Mouse (Mus musculus): ENCODE data around the gene Il1rapl2.
"Not testable (repeated sequence)": the region's sequence is repeated elsewhere in the genome, so short reads cannot be mapped to it uniquely, and the experiment has no call there.

The Il1rapl2 gene

GRCm38 (mm10) chrX:138209480-138209879 is 639.1 kb downstream of the Il1rapl2 start, which contains the start of gene Tex13a:
Tex13a (minus strand) TSS chrX:138209580.
- DNase-seq (ENCODE audit: low spot score): no peak

DNA sequence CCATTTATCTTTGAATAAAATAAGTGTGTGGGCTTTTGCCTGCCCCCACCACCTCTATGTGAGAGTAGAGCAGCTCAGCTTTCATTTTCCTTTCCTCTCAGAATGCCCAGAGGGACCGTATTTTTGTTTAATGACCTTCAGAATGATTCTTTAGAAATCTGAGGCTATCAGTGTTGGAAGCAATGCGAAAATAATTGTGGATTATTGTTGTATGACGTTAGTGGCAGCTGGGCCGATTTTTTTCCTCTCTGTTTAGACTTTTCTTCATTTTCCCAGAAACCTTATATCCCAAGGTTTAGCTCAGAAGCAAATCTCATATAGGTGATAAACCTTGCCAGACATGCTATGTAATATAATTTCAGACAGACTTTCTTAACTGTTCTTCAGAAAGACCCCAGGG is 664.2 kb downstream of the Il1rapl2 start:
- no peak for DNase-seq (ENCODE audit: low spot score)

DNA sequence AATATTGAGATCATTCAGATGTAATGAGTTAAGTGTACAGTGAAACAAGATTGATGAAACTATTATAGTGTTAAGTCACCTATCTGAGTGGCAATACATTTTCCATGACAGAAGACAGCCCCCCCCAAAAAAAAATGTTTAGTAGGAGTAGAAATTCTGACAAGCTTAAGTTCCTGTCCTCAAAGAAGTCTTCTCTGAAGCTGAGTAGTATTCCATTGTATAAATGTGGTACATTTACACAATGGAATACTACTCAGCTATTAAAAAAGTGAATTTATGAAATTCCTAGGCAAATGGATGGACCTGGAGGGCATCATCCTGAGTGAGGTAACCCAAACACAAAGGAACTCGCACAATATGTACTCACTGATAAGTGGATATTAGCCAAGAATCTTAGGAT is 778.3 kb downstream of the Il1rapl2 start:
- DNase-seq (ENCODE audit: low spot score): not testable (repeated sequence)

- DNase-seq (ENCODE audit: low spot score): no peak
These were observed 863.4 kb downstream of the Il1rapl2 start for GRCm38 (mm10) chrX:138433794-138434193.

DNA sequence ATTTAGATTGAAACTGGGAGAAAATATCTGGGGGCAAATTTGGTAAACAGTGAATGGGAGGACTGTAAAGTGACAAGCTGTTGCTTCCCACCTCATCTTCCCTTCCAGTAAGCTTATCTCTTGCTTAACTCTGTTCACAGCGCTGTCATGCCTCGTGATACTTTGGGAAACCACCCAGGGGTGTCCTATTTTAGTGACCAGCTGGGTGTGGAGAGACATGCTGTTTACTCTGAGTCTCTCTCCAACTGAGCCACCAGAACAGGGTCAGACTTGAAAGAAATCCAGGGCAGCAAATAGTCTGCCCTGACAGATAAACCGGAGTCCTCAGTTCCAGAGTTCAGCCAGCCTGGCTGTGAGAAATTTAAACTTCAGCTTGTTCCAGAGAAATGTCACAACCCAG is 867.5 kb downstream of the Il1rapl2 start:
- no peak for DNase-seq (ENCODE audit: low spot score)

- no peak for DNase-seq (ENCODE audit: low spot score)
These were observed 879.4 kb downstream of the Il1rapl2 start for GRCm38 (mm10) chrX:138449856-138450255.

- no peak for DNase-seq (ENCODE audit: low spot score)
These were observed 908.1 kb downstream of the Il1rapl2 start for GRCm38 (mm10) chrX:138478488-138478887.

GRCm38 (mm10) chrX:138500510-138500909 is 930.1 kb downstream of the Il1rapl2 start:
- no peak for DNase-seq (ENCODE audit: low spot score)

DNA sequence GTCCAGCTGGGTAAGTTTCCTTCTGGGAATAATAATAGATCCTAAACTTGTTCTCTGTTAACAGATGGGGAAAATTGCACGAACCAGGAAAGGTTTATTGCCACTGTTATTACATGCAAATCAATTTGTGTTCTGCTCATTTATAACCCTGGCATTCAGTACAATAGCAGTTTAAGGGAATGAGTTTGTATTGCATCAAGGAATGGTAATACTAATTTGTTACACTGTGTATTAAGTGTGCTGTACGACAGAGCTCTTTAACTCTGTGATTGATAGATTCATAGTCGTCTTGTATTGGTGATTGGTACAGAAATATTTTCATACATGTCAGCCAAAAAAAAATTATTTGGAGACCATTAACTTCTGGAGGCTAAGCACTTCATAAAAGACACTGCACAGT is 934.6 kb downstream of the Il1rapl2 start:
- DNase-seq (ENCODE audit: low spot score): no peak

GRCm38 (mm10) chrX:138620106-138620505 is 1049.7 kb downstream of the Il1rapl2 start:
- no peak for DNase-seq (ENCODE audit: low spot score)

GRCm38 (mm10) chrX:138625311-138625710 is 1054.9 kb downstream of the Il1rapl2 start:
- no peak for DNase-seq (ENCODE audit: low spot score)

DNA sequence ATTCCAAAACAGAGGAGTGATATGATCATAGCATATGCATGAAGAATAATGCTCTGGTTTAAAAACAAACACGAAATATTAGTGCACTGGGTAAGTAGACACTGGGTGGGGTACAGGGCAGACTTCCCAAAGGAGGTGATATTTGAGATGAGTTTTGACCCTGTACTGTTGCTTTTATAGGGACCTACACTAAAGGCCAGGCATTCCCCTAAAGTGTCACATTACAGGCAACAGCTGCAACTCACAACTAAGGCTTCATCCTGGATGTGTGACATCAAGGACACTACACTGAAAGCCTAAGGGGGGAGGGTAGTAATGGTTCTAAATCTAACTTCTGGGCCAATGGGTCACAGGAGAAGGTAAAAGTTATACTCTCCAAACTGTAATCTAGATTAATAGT is 1152.0 kb downstream of the Il1rapl2 start:
- DNase-seq (ENCODE audit: low spot score): no peak

DNA sequence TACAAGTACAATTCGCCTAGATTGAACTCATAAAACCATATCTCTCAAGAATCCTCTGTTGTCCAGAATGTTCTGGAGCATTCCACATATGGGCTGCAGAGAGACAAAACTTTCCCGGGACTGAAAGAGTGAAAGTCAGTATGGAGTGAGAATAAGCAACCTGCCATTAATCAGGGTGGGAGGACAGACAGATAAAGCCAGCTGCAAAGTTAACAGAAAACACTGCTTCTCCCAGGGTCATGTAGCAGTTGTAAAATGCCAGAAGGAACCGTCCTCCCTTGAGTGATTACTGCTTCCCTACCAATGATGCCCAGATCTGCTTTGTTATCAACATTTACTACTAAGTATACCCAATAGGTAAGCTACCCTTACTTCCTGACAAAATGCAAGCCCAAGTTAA is 1230.5 kb downstream of the Il1rapl2 start:
- no peak for DNase-seq (ENCODE audit: low spot score)

DNA sequence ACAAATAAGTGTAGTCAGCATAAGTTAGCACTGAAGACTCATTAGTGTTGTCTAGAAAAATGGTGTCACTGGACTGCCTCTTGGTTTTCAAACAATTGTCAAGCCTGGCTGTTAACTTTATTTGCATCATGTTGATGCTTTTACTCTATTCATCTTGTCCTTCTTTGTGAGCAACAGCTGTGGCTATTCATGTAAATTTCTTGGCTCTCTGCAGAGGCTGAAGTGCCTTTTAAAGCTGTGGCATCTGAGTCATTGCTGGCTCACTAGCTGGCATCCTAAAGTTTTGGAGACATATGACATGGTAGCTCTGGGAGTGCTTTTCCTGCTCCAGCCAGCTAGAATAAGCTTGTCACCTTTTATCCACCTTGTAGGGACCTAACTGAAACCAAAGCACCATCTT is 1261.5 kb downstream of the Il1rapl2 start:
- DNase-seq (ENCODE audit: low spot score): no peak

GRCm38 (mm10) chrX:138833894-138834293 is 1263.5 kb downstream of the Il1rapl2 start:
- no peak for DNase-seq (ENCODE audit: low spot score)

GRCm38 (mm10) chrX:138838381-138838780 is 1268.0 kb downstream of the Il1rapl2 start:
- DNase-seq (ENCODE audit: low spot score): no peak
